Mouse (Mus musculus) MN1 (cell line): ENCODE results near the gene Bpifb5.
"Not testable (repeated sequence)": the region's sequence is repeated elsewhere in the genome, so short reads cannot be mapped to it uniquely, and the experiment has no call there.

Experiments used
- DNase-seq: peaks from one replicate; pipeline ENCODE4 v3.0.0-alpha.2; 2016; ENCODE audit warnings: low spot score

Gene Bpifb5

DNA sequence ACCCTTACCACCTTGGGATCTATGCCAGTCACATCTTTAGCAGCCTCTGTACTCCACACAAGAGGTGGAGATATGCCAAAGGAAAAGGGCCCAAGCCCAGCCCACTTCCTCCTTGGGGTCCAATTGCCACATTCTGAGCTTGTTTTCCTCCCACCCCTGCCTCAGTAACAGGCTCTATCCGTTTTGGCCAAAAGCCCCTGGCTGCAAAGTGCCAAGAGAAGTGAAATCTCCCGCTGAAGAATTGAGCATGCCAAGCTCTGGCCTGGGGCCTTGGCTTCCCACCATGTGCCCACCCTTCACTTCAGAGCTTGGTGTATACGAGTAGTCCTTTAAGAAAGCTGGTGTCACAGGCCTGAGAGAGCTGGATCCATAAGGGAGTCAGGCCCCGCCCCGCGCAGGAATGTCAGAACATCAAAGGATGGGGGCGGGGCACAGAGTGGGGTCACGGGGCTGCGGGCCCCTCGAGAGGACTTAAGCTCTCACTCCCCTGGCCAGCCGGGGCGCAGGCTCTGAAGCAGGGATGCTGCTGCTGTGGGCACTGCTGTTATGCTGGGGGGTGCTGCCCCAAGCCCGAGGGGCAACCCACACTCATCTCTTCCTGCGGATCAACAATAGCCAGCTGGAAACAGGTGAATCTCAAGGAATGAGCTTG is at the start of gene Bpifb5:
TSS of gene Bpifb5 (plus strand) at position 478 of the 652 bp plus-strand sequence.
- no peak for DNase-seq

DNA sequence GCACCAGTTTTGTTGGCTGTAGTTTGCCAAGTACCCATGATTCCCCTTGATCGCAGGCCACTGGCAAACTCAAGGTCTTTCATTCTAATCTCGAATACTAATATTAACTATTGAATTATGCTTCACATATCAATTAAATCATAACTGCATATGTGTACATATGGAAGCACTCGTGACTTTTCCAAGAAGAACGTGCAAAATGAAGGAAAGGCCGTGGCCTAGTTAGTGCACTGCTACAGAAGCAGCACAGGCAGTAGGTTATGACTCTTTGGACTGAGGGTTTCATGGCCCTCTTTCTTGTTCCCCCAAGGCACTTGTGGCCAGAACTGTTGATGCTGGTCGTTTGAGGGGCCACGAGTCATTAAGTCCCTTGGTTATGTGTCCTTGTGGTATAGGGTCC is 41.6 kb upstream of the Bpifb5 start:
- DNase-seq, result not testable (repeated sequence)

DNA sequence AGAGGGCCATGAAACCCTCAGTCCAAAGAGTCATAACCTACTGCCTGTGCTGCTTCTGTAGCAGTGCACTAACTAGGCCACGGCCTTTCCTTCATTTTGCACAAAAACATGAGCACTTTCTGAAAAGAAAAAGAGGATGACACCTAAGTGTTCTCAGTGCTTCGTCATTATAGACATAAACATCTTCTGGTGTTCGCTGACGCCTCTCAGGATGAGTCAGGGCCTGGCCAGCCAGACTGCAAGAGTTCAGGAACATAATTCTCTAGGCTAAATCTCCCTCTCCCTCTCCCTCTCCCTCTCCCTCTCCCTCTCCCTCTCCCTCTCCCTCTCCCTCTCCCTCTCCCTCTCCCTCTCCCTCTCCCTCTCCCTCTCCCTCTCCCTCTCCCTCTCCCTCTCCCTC is 40.5 kb upstream of the Bpifb5 start:
- not testable (repeated sequence) for DNase-seq

DNA sequence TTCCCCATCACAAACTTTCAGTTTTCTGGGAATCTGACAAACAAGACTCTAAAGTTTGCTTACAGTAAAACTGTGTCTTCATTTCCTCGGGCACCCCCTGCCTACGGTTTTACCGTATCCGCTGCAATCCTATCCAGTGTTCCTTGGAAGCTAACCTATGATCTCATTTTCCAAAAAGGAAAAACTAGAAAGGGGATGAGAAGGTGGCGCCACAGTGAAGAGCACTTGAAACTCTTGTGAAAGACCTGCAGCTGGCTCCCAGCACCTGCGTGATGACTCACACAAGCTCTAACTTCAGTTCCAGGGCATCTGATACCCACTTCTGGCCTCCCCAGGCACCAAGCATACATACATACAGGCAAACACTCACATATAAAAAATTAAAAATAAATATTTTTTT is 38.2 kb upstream of the Bpifb5 start:
- no peak for DNase-seq

DNA sequence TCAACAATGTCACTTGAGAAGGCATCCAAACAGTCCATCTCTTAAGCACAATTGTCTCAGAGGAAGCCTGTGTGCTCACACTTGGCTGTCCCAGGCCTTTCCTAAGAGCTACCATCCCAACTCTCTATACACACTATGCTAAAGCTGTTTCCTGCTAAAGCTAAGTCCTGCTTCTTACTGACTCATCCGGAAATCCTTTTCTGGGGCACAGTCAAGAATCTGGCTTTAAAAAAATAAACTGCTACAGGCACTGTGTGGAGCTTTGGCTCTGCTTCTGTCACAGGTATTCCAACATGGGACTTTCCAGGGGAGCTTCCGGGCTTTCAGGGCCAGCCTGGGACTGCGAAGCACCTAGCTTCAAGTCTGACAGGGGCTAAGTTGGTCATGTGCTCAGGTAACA is 37.8 kb upstream of the Bpifb5 start:
- DNase-seq, result no peak

DNA sequence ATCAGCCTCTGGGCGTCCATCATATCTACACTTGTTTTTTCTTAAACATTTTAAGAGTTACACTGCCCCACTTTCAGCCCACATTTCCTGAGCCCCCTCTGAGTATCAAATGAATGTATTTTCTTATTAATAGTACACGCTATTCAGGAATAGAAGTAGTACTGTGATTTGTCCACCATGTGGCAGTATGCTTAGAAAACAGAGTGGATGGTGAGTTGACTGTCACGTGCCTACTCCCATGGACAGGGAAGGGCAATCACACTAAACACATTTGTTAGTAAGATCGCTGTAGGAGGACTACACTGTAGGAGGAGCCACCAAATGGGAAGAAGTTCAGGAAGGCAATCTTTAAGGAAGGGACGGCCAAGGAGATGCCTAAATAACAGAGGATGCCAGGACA is 36.1 kb upstream of the Bpifb5 start:
- no peak for DNase-seq

DNA sequence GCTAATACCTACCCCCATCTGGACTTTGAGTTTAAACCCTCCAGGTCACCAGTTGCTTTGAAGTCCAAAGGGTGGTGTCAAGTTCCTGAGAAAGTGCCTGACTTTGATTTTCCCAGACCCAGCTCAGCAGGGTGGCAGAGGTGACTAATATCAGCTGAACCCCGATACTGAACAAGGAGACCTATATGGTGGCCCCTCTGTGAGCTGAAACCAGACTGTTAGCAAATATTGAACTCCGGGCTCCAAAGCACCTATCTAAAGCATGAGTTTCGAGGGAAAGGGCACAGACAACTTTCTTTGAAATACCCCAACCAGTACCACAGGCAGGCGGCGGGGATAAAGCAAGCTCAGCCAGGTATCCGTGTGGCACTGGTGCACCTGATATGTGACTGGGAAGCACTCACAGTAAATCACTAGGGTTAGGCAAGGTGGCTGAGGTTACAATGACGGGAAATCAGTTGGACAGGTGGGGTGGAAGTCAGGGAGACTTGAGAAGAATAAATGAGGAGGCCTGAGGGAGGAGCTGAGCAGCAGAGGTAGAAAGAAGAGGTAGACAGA is 33.6 kb upstream of the Bpifb5 start:
- no peak for DNase-seq

DNA sequence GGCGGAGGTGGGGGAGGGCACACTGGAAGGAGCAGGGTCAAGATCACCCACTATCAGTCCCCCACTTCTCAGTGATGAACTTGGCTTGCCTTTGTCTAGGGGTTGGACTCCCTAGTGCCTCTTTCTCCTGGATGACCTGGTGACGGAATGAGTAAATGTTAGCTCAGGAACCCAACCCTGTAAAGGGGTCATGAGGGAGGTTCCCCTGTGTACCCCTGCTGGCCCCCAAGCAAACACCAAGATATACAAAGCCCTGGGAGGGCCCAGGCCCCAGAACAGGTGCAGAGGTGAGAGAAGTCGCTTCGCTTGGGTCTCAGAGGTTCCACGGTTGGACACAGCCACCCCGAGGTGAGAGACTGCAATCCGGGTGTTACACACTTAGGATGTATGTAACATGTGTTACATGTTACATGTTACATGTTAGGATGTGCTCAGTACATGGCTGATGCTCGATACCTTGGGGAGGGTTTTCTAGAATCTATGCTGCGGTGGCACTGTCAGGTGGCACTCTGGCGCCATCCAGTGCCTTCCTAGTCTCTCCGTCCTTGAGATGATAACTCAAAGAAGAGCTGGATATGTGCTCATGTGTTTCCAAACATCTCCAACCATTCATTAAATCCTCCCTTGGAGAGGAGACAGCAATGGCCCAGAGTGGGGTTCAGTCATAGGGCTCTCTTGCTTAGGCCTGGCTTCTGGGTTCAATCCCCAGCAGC is 32.8 kb upstream of the Bpifb5 start, which contains the start of gene Bpifb1:
TSS of gene Bpifb1 (plus strand) at position 273 of the 713 bp plus-strand sequence.
- DNase-seq, result no peak

DNA sequence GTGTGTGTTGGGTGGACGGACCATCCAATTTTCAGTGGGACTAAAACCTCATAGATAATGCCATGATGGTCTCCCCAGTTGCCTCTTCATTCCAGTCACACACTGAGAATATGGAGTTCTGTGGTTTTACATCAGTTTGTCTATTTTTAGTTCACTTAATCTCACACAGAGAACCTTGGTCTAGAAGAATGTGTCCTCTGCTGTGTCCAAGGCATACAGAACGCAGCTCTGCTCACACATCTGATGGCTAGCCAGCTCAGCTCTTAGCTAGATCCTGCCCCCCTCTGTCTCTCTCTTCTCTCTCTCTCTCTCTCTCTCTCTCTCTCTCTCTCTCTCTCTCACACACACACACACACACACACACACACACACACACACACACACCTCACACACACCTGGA is 31.4 kb upstream of the Bpifb5 start:
- no peak for DNase-seq

DNA sequence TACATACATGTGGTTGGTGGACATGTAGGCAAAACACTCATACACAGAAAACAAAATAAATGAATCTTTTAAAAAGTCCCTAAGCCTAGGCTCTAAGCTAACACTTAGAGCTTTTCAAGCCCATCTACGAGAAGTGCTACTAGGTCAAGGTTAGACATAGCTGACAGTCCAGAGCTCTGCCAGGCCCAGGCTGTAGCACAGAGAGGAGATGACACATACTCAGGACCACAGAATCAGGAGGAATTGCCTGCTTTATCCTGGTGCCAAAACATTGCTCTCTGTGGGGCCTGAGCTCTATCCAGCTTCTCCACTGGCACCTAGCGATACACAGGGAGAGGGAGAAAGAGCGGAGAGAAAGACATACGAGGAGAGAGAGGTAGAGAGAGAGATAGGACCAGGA is 30.5 kb upstream of the Bpifb5 start:
- DNase-seq, result no peak

DNA sequence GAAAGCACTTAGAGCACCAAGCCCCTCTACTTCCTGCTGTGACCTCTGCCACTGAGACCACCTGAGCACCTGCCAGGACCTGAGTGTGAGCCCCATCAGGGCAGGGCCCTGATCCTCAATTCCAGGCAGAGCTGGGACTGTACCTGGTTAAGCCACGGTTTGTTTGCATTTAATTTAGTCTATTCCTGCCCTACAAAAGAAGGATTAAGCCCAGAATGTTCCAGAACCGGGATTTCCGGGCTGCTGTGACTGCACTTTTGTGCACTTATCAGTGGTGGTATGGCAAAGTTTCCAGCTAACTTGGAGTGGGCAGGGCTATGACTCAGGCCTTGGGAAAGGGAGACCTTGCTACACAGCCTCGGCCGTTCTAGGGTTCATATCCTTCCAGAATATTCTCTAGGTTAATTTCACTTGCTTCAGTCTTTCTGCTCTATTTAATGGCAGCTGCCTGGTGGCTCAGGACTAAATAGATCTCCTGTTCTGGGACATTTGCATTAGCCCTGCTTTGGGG is 29.5 kb upstream of the Bpifb5 start:
- no peak for DNase-seq

DNA sequence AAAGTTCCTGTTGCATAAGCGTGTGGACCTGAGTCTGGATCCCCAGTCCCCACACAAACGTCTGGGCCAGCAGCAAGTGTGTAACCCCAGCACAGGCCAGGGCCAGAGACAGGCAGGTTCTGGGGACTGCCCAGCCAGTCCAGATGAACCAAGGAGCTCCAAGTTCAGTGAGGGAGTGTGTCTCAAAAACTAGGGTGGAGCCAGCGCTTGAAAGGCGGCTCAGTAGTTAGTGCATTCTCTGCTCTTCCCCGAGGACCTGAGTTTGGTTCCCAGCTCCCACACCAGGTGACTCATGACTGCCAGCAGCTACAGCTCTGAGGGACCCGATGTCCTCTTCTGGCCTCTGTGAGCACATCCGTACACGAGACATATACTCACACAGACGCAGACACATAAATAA is 26.5 kb upstream of the Bpifb5 start:
- no peak for DNase-seq

DNA sequence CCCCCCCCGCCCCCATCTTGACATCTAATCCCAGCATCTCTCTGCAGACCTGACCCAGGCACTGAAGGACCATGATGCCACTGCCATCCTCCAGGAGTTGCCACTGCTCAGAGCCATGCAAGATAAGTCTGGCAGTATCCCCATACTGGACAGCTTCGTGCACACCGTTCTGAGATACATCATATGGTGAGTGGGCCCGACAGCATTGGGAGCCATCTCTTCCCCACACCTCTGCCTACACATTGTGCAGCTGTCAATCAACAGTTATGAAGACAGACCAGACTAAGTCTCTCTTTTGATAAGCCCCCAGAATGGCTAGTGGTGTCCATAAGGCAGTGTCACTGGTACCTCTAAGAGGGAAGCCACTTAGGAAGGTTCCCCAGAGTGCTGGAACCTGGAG is 18.9 kb upstream of the Bpifb5 start:
- no peak for DNase-seq

DNA sequence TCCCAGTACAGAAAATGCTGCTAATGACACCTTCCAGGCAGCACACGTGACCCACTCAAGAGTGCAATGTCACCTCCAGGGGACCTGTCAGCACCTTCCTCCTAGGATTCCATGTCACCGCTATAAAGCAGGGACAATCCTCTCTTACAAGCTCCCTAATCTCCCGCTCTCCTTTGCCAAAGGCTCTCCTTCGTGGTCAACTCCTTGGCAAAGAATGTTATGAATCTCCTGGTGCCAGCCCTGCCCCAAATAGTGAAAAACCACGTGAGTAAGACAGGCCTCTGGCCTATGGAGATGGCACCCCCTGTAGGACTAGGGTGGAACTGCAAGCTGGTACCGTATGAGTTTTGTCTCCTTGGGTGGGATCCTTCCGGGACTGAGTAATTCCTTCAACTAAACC is 16.6 kb upstream of the Bpifb5 start:
- DNase-seq, result no peak

DNA sequence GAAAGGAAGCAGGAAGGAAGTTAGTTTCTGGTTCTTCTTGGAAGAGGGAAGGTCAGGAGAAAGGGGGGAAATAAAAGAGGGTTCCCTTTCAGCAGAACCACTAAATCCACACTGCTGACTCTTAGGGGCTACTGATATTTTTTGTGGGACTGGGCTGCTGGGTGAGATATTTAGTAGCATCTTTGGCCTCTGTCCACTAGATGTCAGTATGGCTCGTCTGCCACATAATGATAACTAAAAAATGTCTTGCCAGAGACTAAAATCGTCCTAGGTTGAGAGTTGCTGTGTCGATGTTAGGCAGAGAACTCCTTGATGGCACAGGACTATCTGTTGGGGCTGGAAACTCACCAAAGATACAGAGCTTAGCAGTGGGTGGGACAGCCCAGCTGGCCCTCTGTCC is 14.4 kb upstream of the Bpifb5 start:
- DNase-seq, result peak; percentile 18

DNA sequence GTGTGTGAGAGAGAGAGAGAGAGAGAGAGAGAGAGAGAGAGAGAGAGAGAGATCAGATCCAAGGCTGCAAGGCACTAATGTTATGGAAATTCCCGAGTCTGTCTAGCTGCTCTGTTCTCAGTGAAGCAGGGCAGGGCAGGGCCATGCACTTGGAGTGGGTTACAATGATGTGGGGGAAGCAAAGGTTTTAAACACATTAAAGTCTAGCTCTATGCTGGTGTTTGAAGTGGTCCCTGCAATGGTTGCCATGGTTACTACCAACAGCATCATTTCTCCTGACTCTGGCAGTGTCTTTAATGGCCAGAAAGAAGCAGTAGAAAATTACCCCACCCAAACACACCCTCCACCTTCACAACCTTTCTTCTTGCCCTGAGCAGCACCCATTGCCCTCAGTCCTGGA is 12.4 kb upstream of the Bpifb5 start:
- no peak for DNase-seq

DNA sequence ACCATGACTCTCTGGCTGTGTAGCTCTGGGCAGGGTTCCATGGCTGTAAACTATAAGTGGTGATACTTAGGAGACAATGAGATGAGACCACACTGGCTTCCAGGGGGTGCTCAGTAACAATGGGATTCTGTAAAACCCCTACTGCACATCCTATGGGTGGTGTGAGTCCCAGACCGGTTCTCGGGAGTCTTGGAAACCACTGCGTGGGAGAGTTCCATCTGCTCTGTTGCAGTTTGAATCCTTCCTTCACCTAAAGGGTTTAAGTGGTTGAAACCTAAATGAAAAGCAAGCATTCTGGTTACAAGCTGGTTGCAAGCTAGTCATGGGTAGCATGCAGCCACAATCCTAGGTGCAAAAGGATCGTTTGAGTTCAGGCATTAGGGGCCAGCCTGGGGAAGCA is 11.7 kb upstream of the Bpifb5 start:
- no peak for DNase-seq

DNA sequence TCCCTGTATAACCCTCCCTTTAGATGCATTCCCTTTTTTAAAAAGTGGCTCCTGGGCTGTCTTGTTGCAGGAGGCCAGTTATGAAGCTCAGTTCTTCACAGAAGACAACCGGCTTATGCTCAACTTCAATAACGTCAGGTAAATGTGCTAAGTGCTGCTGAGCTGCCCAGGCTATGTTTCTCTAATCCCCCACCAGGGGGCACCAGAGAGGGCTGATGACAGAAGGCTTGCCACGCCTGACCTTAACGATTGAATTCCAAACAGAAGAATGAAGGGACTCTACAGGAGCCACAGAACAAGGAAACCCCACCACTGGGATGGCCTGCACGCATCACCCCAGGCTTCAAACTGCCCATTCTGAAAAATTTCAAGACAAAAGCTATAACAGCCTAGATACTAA is 8.4 kb upstream of the Bpifb5 start:
- DNase-seq, result peak; percentile 23

DNA sequence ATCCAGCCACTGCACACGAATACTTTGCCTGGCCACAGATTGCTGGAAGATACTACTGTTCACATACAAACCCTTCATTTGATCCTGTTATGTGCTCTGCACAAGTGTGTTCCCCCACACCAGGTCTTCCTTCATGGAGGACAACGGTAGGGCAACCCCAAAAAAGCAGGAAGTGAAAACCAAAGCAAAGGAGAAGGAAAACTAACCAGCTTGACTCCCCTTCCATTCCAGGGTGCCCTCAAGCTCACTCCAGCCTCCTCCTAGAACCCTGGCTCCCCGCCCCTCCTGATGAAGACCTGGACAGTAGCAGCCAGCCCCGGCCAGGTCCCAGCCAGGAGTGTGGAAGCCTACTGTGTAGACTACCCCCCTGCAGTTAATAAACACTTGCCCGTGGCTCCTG is 3.6 kb upstream of the Bpifb5 start:
- no peak for DNase-seq

DNA sequence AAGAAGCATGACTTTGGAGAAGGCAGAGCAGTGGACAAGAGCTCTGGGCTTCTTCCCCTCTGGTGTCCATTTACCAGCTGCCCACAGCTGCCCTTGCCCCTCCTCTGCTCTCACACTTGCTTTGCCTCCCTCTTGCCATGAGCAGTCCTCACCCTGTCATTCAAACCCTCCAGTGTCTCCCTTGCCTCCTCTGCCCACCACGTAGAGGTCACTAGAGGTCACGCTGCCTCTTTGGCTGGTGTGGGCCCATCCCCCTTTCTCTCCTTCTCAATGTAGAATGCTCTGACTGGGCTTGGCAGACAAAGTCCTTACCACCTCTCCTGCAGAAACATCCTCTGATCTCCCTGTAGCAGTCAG is 353 bp downstream of the Bpifb5 start:
- DNase-seq, result no peak

DNA sequence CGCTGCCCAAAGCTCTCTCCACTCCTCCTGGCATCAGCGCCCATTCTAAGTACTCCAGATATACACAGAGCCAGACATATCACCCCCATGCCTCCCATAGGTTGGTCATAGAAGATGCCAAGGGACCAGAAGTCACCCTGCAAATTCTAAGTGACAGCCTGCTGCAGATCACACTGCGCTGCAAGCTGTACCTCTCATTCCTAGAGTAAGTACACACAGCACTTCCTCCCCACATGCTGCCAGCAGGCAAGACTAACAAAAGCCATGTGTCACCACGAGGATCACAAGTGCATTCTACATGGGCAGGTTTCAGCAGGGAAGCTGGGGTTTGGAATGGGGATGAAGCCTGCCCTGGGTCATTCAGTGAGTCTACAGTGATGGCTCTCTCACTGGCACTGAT is 3.4 kb downstream of the Bpifb5 start:
- no peak for DNase-seq

DNA sequence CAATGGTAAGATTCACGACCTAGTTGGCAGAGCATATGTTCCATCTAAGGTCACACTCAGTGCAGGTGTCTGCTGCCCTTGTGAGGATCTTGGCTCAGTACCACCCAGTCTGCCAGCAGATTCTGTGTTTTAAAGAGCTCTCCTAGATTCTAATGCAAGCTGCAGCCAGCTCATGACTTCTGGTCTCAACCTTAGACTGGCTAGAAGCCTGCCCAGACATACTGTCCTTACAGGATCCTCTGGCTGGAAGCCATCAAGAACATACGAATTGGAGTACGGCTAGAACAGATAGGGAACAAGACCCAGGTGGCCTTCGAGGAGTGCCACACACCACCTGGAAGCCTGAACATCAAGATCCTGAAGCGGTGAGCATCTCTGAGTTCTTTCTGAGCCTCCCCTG is 4.3 kb downstream of the Bpifb5 start:
- no peak for DNase-seq

DNA sequence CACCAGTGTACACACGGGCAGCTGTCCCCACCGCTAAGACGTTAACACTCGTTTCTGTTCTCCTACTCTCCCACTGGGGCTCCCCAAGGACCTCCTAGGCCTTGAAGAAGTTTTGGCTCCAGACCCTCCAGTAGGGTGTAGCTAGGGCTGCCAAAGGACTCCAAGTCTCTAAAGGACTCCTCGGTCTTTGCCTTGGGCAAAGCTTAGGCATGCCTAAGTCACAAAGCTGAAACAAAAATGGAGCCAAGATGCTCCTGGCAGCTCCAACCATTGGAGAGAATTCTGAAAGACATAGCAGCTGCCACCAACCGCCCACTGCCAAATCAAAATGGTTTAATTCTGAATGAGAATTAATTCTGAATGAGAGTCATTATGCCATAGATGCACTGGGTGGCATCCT is 9.9 kb downstream of the Bpifb5 start:
- no peak for DNase-seq

DNA sequence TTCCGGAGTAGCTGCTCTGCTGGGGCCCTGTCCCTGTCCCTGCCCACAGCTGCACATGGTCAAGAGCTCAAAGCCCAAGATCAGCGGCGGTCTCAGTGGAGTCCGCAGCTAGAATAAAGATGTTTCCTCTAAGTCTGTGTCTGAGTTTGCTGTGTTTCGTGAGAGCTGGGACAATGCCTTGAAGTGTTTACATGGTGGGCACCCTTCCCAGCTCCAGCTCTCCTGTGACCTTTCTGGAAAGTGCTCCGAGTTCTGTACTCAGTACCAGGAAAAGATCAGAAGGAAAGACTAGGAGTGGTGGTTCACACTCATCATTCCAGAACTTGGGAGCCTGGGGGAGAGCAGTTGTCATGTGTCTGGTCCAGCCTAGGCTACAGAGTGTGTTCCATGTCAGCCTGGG is 17.2 kb downstream of the Bpifb5 start:
- DNase-seq, result no peak
